Mouse (Mus musculus): ENCODE data around the gene Krt83.

Gene Krt83

GRCm38 (mm10) chr15:101472952-101473528 lies 18.3 kb downstream of the Krt83 start, which contains the start of gene Krt86:
Krt86 (plus strand) TSS chr15:101473478.
- no peak for DNase-seq (ENCODE audit: low spot score in 2 of 2)

- DNase-seq (ENCODE audit: low spot score in 2 of 2) = no peak
These were observed 22.2 kb downstream of the Krt83 start for GRCm38 (mm10) chr15:101469093-101469492.

- DNase-seq (ENCODE audit: low spot score in 2 of 2) = no peak
These were observed 27.7 kb downstream of the Krt83 start, which contains the start of gene Krt81 for GRCm38 (mm10) chr15:101463651-101464050. Krt81 (minus strand) TSS chr15:101463751.

DNA sequence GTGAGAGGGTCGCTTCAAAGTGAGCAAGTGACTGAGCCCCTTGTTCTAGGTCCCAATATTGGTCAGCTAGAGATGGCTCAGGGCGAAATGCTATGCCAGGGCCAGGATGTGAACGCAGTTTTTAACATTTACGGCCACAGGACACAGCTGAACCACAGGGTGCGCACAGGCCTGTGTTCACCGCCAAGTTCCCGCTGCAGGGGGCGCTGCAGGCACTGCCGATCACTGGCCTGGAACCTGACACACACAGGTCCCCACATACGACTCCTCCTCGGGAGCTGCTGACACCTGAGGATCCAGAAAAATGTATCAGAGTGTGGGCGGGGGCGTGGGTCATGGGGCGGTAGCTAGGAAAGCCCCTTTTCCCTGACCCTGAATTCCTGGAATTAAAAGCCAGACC lies 32.0 kb downstream of the Krt83 start:
- DNase-seq (ENCODE audit: low spot score in 2 of 2) = no peak

DNA sequence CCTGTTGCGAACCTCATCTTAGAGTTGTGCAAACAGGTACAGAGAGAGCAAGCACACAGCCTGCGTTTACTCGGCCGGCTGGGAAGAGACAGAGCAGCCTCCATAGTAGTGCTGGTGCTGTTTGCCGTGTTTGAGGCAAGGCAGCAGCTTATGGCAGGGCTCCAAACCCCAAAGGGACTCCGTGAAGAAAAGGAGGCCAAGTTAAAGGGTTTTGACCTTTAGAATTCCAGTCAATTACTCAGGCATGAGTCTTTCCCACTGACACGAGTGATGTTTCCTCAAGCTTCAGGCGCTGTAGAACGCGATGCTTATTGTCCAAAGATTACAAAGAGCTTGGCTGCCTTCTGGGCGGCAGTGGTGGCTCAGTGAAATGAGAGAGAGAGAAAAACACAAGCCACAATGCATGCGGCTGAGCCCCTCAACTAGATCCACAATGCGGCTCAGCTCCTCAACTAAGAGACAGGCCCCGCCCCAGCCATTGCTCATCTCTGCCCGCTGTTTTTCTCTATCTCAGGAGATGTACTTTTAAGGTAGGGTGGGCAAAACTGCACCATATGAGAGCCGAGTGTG lies 32.9 kb downstream of the Krt83 start:
- DNase-seq (ENCODE audit: low spot score in 2 of 2) = no peak

DNA sequence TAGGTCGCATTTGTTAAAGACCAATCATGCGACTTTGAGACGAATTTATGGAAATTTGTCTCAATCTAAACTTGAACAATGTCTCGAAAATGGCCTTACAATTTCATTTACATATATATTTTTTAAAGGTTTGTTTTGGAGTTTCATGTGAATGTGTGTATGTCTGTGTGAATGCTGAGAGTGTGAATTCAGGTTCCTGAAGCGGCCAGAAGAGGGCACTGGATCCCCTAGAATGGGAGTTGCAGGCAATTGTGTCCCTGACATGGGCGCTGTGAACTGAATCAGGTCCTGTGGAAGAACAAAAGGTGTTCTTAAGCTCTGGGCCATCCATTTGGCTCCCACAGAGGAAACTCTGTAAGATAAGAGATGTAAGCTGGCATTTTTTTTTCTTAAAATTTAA lies 35.4 kb downstream of the Krt83 start:
- no peak for DNase-seq (ENCODE audit: low spot score in 2 of 2)

- DNase-seq (ENCODE audit: low spot score in 2 of 2) = no peak
These were observed 36.0 kb downstream of the Krt83 start for GRCm38 (mm10) chr15:101455292-101455691.

GRCm38 (mm10) chr15:101454774-101455173 lies 36.5 kb downstream of the Krt83 start:
- no peak for DNase-seq (ENCODE audit: low spot score in 2 of 2)

GRCm38 (mm10) chr15:101453093-101453736 lies 38.1 kb downstream of the Krt83 start:
- DNase-seq (ENCODE audit: low spot score in 2 of 2) = peak; percentile 54 to 59

DNA sequence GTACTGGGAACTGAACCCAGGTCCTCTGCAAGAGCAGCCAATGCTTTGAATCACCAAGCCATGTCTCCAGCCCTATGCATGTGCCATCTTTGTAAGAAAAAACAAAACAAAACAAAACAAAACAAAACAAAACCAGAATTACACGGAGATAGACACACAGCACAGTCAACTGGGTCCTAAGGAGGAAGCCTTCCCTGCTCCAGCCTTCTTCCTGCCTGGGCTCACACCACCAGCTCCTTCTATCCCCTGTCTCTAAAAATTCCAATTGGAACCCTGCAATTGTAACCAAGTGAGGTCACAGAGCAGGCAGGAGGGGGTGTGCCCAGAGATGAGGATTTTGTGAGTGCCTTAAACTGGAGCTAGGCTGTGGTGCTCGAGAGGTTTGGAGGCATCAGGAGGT lies 43.9 kb downstream of the Krt83 start, which contains the start of gene Krt88:
Krt88 (plus strand) TSS at position 301 of the 400 bp plus-strand sequence.
- DNase-seq (ENCODE audit: low spot score in 2 of 2) = no peak

DNA sequence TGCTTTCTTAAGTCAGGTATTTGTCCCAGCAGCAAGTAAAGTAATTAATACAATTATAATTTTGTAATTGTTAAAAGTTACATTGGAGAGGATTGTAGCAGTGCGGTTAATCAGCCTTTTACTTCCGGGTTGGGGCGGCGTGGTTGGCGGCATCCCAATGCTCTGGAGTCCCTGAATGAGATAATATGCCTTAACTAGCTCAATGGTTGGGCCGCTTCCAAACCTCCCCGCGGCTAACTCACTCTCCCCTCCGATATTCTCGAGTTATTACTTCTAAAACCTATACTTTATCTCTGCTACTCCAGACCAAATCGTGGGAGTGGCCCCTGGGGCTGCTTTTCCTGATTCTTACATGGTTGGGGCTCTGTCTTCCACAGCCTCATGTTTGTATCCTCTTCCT lies 44.7 kb downstream of the Krt83 start:
- no peak for DNase-seq (ENCODE audit: low spot score in 2 of 2)

DNA sequence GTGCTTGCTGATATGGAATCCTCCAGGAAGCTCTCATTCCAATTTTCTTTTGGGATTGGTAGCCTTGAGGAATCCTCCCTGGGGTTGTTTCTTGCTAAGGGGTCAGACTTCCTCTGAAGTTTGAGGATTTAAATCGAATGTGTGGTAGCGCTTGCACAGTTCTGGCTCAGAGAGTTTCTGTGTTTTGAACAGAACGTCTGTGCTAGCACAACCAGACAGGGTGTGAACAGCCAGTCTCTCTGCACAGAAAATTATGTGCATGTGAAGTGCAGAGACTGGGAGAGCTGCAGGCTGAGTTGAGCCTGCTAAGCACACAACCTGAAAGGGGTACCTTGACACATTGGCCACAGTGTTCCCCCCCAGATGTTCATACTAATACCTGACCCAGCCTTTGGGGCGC lies 50.5 kb downstream of the Krt83 start:
- DNase-seq (ENCODE audit: low spot score in 2 of 2) = no peak

- DNase-seq (ENCODE audit: low spot score in 2 of 2) = no peak
These were observed 52.8 kb downstream of the Krt83 start, which contains the start of gene Krt87 for GRCm38 (mm10) chr15:101438555-101438954. Krt87 (minus strand) TSS chr15:101438804.

- no peak for DNase-seq (ENCODE audit: low spot score in 2 of 2)
These were observed 54.7 kb downstream of the Krt83 start for GRCm38 (mm10) chr15:101436611-101437010.

Data from right cerebral cortex, postnatal 36 days (tissue).